Mouse (Mus musculus) B cell, adult 2 months (primary cell): ENCODE results near the gene Acot8.

Experiments
- DNase-seq, 2 experiments: peaks; one replicate each; pipeline ENCODE4 v3.0.0; 2022

The Acot8 gene

DNA sequence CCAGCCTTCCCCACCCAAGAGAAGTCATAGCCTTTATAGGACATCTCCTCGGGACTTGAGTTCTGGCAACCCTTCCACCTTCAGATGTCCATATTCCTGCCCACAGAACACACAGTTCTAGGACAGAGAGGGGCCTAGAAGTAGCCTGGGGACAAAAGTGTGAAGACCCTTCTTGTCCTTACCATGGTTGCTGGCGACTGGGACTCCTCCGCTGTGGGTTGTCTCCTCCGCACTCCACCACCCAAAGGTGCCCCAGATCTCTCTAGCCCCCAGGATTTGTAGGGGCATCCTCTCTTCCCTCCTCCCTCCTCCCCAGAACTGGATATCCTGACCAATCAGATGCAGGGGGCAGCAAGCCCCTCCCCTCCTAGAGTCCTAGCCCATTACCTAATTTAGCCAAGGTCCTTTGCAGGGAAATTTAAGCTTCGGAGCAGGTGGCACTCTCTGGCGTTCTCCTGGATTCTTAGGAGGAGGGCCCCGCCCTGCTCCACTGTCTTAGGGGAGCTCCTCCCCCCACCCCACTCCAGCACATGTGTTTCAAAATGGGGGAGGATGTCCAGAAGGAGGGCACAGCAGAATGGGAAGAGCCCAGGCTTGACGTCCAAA lies 25.1 kb downstream of the Acot8 start, which contains the start of gene Tnnc2:
TSS of gene Tnnc2 (minus strand) at position 487 of the 606 bp plus-strand sequence.
- DNase-seq, result no peak

DNA sequence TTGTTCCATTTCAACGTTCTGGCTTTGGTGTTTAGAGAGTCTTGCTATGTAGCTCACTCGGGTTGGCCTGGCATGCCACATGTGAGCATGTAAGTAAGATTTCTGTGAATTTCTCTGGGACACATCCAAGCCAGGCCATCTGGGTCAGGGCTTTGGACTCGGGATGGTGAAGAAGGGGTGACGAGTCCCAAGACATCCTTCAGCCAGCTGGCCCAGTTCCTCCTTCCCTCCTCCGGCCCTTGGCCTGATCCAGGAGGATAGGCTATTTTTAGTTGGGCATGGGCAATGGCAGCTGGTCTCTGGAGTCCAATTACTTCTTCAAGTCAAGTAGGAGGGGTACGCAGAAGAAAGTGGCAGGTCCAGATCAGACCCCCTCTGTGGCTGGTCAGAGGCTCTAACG lies 25.9 kb downstream of the Acot8 start:
- DNase-seq, result no peak

GRCm38 (mm10) chr2:164778015-164778287 lies 26.7 kb downstream of the Acot8 start:
- no peak for DNase-seq

DNA sequence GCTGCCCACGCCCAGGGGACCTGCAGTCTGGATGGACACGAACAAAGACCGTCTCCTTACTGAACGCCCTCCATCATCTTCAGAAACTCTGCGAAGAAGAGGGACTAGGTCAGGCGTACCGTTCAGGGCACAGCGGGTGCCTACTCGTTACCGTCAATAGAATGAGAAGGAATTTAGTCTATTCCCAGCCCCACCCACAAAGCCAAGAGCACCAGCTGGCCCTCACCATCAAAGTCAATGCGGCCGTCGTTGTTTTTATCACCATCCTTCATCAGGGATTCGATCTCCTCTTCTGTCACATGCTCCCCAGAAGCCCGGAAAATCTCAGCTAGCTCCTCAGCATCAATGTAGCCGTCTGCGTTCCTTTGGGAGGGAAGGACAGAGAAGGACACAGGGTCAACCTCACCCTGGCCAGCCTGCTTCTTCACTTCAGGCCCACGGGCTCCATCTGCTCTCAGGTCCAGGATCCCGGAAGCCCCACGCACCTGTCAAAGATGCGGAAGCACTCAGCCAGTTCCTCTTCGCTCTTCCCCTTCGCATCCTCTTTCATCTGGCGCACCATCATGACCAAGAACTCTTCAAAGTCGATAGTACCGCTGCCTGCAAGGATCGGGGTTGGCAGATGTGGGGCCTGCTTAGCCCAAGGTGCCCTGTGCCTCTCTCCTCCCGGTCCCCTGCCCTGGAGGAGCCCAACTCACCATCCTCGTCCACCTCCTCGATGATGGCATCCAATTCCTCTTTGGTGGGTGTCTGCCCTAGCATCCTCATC lies 27.3 kb downstream of the Acot8 start:
- no peak for DNase-seq

- DNase-seq, result no peak
Observed at GRCm38 (mm10) chr2:164776801-164777200, 27.9 kb downstream of the Acot8 start.

- no peak for DNase-seq
Observed at GRCm38 (mm10) chr2:164776130-164776529, 28.6 kb downstream of the Acot8 start.

GRCm38 (mm10) chr2:164773989-164774364 lies 30.7 kb downstream of the Acot8 start:
- no peak for DNase-seq

GRCm38 (mm10) chr2:164773229-164773988 lies 31.3 kb downstream of the Acot8 start:
- no peak for DNase-seq

- DNase-seq, result no peak
Observed at GRCm38 (mm10) chr2:164771123-164771522, 33.6 kb downstream of the Acot8 start.

DNA sequence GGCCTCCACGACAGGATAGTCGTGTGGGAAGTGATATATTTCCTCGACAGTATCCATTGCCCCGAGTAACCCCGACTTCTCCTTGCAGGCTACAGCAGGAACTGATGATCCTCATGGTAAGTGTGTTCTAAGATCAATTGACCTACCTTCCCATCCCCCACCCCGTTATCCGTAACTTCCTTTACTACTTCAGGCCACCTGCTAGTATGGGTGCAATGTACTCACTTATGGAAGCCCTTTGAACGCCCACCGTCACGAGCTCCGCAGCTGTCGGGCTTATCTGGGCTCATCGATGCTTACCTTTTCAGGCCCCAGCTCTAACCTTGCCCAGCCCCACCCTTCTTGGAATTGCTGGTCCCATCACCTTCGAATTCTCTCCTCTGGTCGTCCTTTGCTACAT lies 34.4 kb downstream of the Acot8 start:
- no peak for DNase-seq

GRCm38 (mm10) chr2:164769258-164770037 lies 35.2 kb downstream of the Acot8 start, which contains the start of gene Ube2c:
Gene Ube2c (plus strand): TSS chr2:164769898.
- peak; percentile 93 to 95 for DNase-seq

- DNase-seq, result no peak
Observed at GRCm38 (mm10) chr2:164767812-164768540, 36.7 kb downstream of the Acot8 start.

- no peak for DNase-seq
Observed at GRCm38 (mm10) chr2:164765841-164766240, 38.8 kb downstream of the Acot8 start.

DNA sequence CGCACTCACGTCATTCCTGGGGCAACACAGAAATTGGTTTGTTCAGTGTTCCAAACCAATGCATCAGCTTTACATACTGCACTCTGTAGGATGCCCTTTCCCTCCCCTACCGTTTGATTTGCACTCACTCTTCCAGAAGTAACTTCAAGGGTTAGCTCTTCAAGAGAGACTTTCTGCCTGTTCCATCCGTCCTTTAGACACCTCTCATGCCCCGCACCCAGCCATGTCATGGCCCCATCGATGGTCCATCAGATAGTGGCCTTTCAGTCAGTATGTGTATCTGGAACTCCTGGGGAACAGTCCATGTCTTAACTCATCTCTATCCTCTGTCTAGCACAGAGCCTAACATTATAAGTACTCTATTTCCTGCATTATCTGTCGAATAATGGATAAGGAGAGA lies 42.1 kb downstream of the Acot8 start:
- no peak for DNase-seq

GRCm38 (mm10) chr2:164761971-164762370 lies 42.7 kb downstream of the Acot8 start:
- no peak for DNase-seq

DNA sequence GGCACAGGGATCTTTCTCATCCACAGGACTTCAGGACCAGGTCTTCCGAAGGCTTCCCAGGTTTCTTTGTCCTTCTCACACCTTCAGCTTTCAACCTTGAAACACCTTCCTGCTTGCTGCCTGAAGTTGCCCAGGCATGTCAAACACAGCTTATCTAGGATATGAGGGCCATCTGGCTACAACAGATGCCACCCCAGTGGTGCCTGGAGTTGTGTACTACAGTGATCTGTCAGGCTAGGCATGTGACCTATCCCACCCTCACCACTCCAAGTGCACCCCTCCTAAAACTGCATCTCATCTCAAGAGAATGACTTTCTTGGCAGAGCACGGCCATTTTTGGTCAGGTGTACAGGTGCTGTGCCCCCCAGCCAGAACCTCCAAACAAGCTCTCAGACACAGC lies 43.2 kb downstream of the Acot8 start:
- DNase-seq, result no peak

GRCm38 (mm10) chr2:164760059-164760833 lies 44.4 kb downstream of the Acot8 start:
- DNase-seq, result no peak

DNA sequence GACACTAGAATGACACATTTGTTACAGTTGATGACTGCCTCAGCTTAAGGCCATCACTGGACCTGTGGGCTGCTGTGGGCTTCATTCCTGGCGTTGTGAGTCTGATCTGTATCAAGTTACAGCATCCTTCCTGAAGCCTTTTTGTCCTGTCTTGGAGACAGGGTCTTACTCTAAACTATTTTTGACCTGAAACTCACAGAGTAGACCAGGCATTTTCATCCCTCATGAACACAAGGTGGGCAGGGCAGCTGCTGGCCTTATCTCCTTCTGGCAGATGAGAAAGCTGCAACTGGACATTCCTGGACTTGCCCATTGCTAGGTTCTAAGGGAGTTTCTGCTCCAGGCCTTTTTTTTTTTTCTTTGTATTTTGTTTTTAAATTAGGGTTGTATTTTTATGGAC lies 46.0 kb downstream of the Acot8 start:
- DNase-seq, result no peak

GRCm38 (mm10) chr2:164757841-164758240 lies 46.8 kb downstream of the Acot8 start:
- DNase-seq, result no peak

GRCm38 (mm10) chr2:164754800-164755199 lies 49.9 kb downstream of the Acot8 start:
- DNase-seq, result no peak

- no peak for DNase-seq
Observed at GRCm38 (mm10) chr2:164754105-164754504, 50.6 kb downstream of the Acot8 start.

- no peak for DNase-seq
Observed at GRCm38 (mm10) chr2:164752454-164752853, 52.2 kb downstream of the Acot8 start.
